13 mouse cellular contexts compared by ENCODE assay signal in genomic region chr11:110165822-110166221, GRCm38 (mm10). TPM values are rescaled to one million over a fixed set of nuclear protein-coding genes. Genes with fewer than 3 reads are reported as not detected.
DNase-seq lines count a peak whose midpoint lies in the region; ATAC-seq and TF ChIP-seq lines count a peak whose summit lies in the region.
"Had no signal": no experiment of that assay in that cellular context is flagged by ENCODE, and none has a peak within 500 bp of the region (broad histone marks: within the 10 kb centered on the region; RNA-seq: fewer than 3 reads in every experiment).

No protein-coding gene starts in this region.

- H3K36me3 ChIP-seq in kidney, postnatal 0 days (ENCODE audit: insufficient read depth, low read length): no peaks in the 10 kb centered on the region
- no peaks in the 10 kb centered on the region for H3K36me3 ChIP-seq in midbrain, embryonic 11.5 days (ENCODE audit: control insufficient read depth, insufficient read depth, low read length)
- no peaks in the 10 kb centered on the region for H3K36me3 ChIP-seq in midbrain, embryonic 14.5 days (ENCODE audit: control insufficient read depth, insufficient read depth, low read length)
- H3K36me3 ChIP-seq in intestine, postnatal 0 days (ENCODE audit: control insufficient read depth, insufficient read depth): no peaks in the 10 kb centered on the region
- no peaks in the 10 kb centered on the region for H3K36me3 ChIP-seq in forebrain, embryonic 11.5 days (ENCODE audit: control insufficient read depth, insufficient read depth, low read length)
- H3K36me3 ChIP-seq: forebrain, embryonic 10.5 days; midbrain, embryonic 12.5 days had no signal

- no peak overlapping the region for H3K4me3 ChIP-seq in kidney, postnatal 0 days (replicated peaks; ENCODE audit: low read depth, low read length)
- no peak overlapping the region for H3K4me3 ChIP-seq in midbrain, embryonic 11.5 days (ENCODE audit: low read depth, low read length)
- no peak overlapping the region for H3K4me3 ChIP-seq in midbrain, embryonic 14.5 days (replicated peaks; ENCODE audit: low read depth, low read length)
- no peak overlapping the region for H3K4me3 ChIP-seq in intestine, postnatal 0 days (ENCODE audit: low read depth, low read length)
- H3K4me3 ChIP-seq in forebrain, embryonic 11.5 days (ENCODE audit: low read depth, low read length): no peak overlapping the region
- H3K4me3 ChIP-seq: forebrain, embryonic 10.5 days; midbrain, embryonic 12.5 days had no signal

- TF ChIP-seq CTCF in kidney, postnatal 0 days (IDR thresholded peaks at IDR 0.05; ENCODE audit: low read depth): no peak
- no peak for TF ChIP-seq CTCF in intestine, postnatal 0 days (IDR thresholded peaks at IDR 0.05; ENCODE audit: low read depth)

- 50% methylated on average over 3 of the region's 3 CpGs for WGBS in kidney, postnatal 0 days
- 67% methylated on average over 3 of the region's 3 CpGs for WGBS in midbrain, embryonic 11.5 days
- 83% methylated on average over 3 of the region's 3 CpGs for WGBS in midbrain, embryonic 14.5 days
- WGBS in intestine, postnatal 0 days: 23% methylated on average over 3 of the region's 3 CpGs
- WGBS in forebrain, embryonic 11.5 days: 41% methylated on average over 3 of the region's 3 CpGs

- peak; percentile 5 for DNase-seq in kidney, postnatal 0 days (ENCODE audit: low spot score)
- no peak for DNase-seq in kidney, postnatal 4 days
- DNase-seq in midbrain, embryonic 11.5 days (ENCODE audit: low spot score, missing footprints): peak; percentile 39
- no peak for DNase-seq in midbrain, embryonic 14.5 days
- DNase-seq in forebrain, embryonic 11.5 days (ENCODE audit: low spot score): no peak
- DNase-seq in frontal cortex, postnatal 14 days (ENCODE audit: low spot score in 2 of 2): no peak
- DNase-seq: cerebellum, adult 9-11 months; kidney, postnatal 14 days; right cerebral cortex, postnatal 14 days had no signal

- ATAC-seq in kidney, postnatal 0 days (replicated peaks; ENCODE audit: low FRiP score, low read depth): no peak
- ATAC-seq in midbrain, embryonic 11.5 days (ENCODE audit: low FRiP score): no peak
- ATAC-seq in midbrain, embryonic 14.5 days (ENCODE audit: low FRiP score, low TSS enrichment): no peak
- no peak for ATAC-seq in intestine, postnatal 0 days
- no peak for ATAC-seq in forebrain, embryonic 11.5 days (replicated peaks; ENCODE audit: low FRiP score)

- H3K4me1 ChIP-seq in kidney, postnatal 0 days (replicated peaks; ENCODE audit: insufficient read depth, low read length): no peaks in the 10 kb centered on the region
- no peaks in the 10 kb centered on the region for H3K4me1 ChIP-seq in midbrain, embryonic 11.5 days (ENCODE audit: control insufficient read depth, insufficient read depth, low read length)
- H3K4me1 ChIP-seq in midbrain, embryonic 14.5 days (ENCODE audit: control insufficient read depth, insufficient read depth, low read length): no peaks in the 10 kb centered on the region
- H3K4me1 ChIP-seq in intestine, postnatal 0 days (replicated peaks; ENCODE audit: control insufficient read depth, insufficient read depth, low read length): no peaks in the 10 kb centered on the region
- no peaks in the 10 kb centered on the region for H3K4me1 ChIP-seq in forebrain, embryonic 11.5 days (replicated peaks; ENCODE audit: control insufficient read depth, insufficient read depth, low read length)
- H3K4me1 ChIP-seq: midbrain, embryonic 12.5 days had no signal

- H3K27ac ChIP-seq in kidney, postnatal 0 days: no peak overlapping the region
- no peak overlapping the region for H3K27ac ChIP-seq in midbrain, embryonic 11.5 days (ENCODE audit: low read depth, low read length)
- H3K27ac ChIP-seq in midbrain, embryonic 14.5 days (replicated peaks; ENCODE audit: low read depth, low read length): no peak overlapping the region
- H3K27ac ChIP-seq in intestine, postnatal 0 days (ENCODE audit: low read depth, low read length): no peak overlapping the region
- no peak overlapping the region for H3K27ac ChIP-seq in forebrain, embryonic 11.5 days (ENCODE audit: low read depth, low read length)
- H3K27ac ChIP-seq: forebrain, embryonic 10.5 days; hindbrain, embryonic 14.5 days; midbrain, embryonic 12.5 days had no signal

- H3K4me2 ChIP-seq in kidney, postnatal 0 days (ENCODE audit: low read length): no peak overlapping the region
- H3K4me2 ChIP-seq in midbrain, embryonic 11.5 days: no peak overlapping the region
- H3K4me2 ChIP-seq in midbrain, embryonic 14.5 days (ENCODE audit: low read length): no peak overlapping the region
- peak overlapping the region; percentile 48 for H3K4me2 ChIP-seq in intestine, postnatal 0 days (replicated peaks; ENCODE audit: low read depth)
- H3K4me2 ChIP-seq in forebrain, embryonic 11.5 days (ENCODE audit: low read depth, low read length, severe bottlenecking): no peak overlapping the region
- H3K4me2 ChIP-seq: hindbrain, embryonic 14.5 days; midbrain, embryonic 12.5 days had no signal

- H3K27me3 ChIP-seq in kidney, postnatal 0 days (ENCODE audit: insufficient read depth, low read length): no peaks in the 10 kb centered on the region
- H3K27me3 ChIP-seq in midbrain, embryonic 11.5 days (ENCODE audit: control insufficient read depth, insufficient read depth, low read length): no peaks in the 10 kb centered on the region
- no peaks in the 10 kb centered on the region for H3K27me3 ChIP-seq in midbrain, embryonic 14.5 days (ENCODE audit: control insufficient read depth, insufficient read depth, low read length)
- no peaks in the 10 kb centered on the region for H3K27me3 ChIP-seq in intestine, postnatal 0 days (replicated peaks; ENCODE audit: control insufficient read depth, insufficient read depth, low read length)
- no peaks in the 10 kb centered on the region for H3K27me3 ChIP-seq in forebrain, embryonic 11.5 days (ENCODE audit: control insufficient read depth, insufficient read depth, low read length)
- H3K27me3 ChIP-seq: midbrain, embryonic 12.5 days had no signal

- no peaks in the 10 kb centered on the region for H3K9me3 ChIP-seq in kidney, postnatal 0 days (replicated peaks; ENCODE audit: low read length)
- no peaks in the 10 kb centered on the region for H3K9me3 ChIP-seq in midbrain, embryonic 11.5 days (ENCODE audit: control insufficient read depth, low read length)
- no peaks in the 10 kb centered on the region for H3K9me3 ChIP-seq in midbrain, embryonic 14.5 days (ENCODE audit: control insufficient read depth, low read length)
- no peaks in the 10 kb centered on the region for H3K9me3 ChIP-seq in intestine, postnatal 0 days (ENCODE audit: control insufficient read depth)
- H3K9me3 ChIP-seq in forebrain, embryonic 11.5 days (ENCODE audit: control insufficient read depth, low read length): no peaks in the 10 kb centered on the region
- H3K9me3 ChIP-seq: forebrain, embryonic 10.5 days; midbrain, embryonic 12.5 days had no signal

- no peak overlapping the region for H3K9ac ChIP-seq in kidney, postnatal 0 days (ENCODE audit: low read depth, low read length)
- H3K9ac ChIP-seq in midbrain, embryonic 11.5 days (ENCODE audit: low read length): no peak overlapping the region
- H3K9ac ChIP-seq in midbrain, embryonic 14.5 days (replicated peaks; ENCODE audit: low read length): no peak overlapping the region
- H3K9ac ChIP-seq in intestine, postnatal 0 days (ENCODE audit: low read depth, low read length): no peak overlapping the region
- H3K9ac ChIP-seq in forebrain, embryonic 11.5 days (ENCODE audit: low read length): no peak overlapping the region
- H3K9ac ChIP-seq: hindbrain, embryonic 14.5 days; midbrain, embryonic 12.5 days had no signal

RNA-seq across cellular contexts. Expression of gene Abca9, which starts 2.2 kb away (rescaled TPM):
- polyA plus RNA-seq in kidney, postnatal 0 days (2015; fragmentation: Nextera tagmentation; extraction: Ambion mirVana): 0.94 and 0.99 TPM in 2 replicates
- polyA plus RNA-seq in midbrain, embryonic 11.5 days (2014; fragmentation: Nextera tagmentation; extraction: Ambion mirVana): 4.4 and 5.0 TPM in 2 replicates
- polyA plus RNA-seq in midbrain, embryonic 14.5 days (2014; fragmentation: Nextera tagmentation; extraction: Ambion mirVana): 0.32 and 3.8 TPM in 2 replicates
- polyA plus RNA-seq in intestine, postnatal 0 days (2015; fragmentation: Nextera tagmentation; extraction: Ambion mirVana): 0.57 and 0.77 TPM in 2 replicates
- polyA plus RNA-seq in forebrain, embryonic 11.5 days (2014; fragmentation: Nextera tagmentation; extraction: Ambion mirVana): 3.4 and 3.7 TPM in 2 replicates

Comparison
In these comparisons a context has a peak if more than half of its experiments do, and no peak if none do; other contexts are left out.
1. DNase-seq: peak in kidney, postnatal 0 days (single experiment) and midbrain, embryonic 11.5 days (single experiment); none in kidney, postnatal 4 days (0 of 2), midbrain, embryonic 14.5 days (single experiment), forebrain, embryonic 11.5 days (single experiment) and frontal cortex, postnatal 14 days (0 of 2).